Mouse (Mus musculus): ENCODE measurements at regions not wholly inside any gene's neighbourhood (a gene's known extent, or its start where the extent isn't known, plus 50 kb on each side); places are given as distances from the start of the nearest gene placed in this dataset.

- H3K36me3 ChIP-seq (replicated peaks in 1 of 2; ENCODE audit: control insufficient read depth in 1 of 2, insufficient read depth in 1 of 2, low read length in 1 of 2), result no peaks in the 10 kb centered on the region
- dilution Hi-C loops (cut with MboI; ENCODE audit: extremely low pct_ligation_motif_present, extremely low pct_unique_long_range_greater_than_20kb, low sequenced_read_pairs) (no loop called here), in situ Hi-C loops (cut with MboI; ENCODE audit: low pct_ligation_motif_present, low pct_unique_long_range_greater_than_20kb, low sequenced_read_pairs) (no loop called here)
- DNase-seq (ENCODE audit: extremely low read depth), result no peak
- H3K27me3 ChIP-seq (replicated peaks), result no peaks in the 10 kb centered on the region
- peaks cover 72% of the 10 kb centered on the region for H3K9me3 ChIP-seq (replicated peaks; ENCODE audit: low read length)
- H3K4me1 ChIP-seq (ENCODE audit: control insufficient read depth in 1 of 2, insufficient read depth in 2 of 2), result no peaks in the 10 kb centered on the region
- H3K27ac ChIP-seq (ENCODE audit: insufficient read depth, low read depth), result no peak overlapping the region
- no peak for TF ChIP-seq POLR2A (IDR thresholded peaks at IDR 0.05; ENCODE audit: low read depth, low read length)
- no peak overlapping the region for H3K4me3 ChIP-seq (replicated peaks in 1 of 3; ENCODE audit: low read depth in 2 of 3, low read length in 2 of 3, poor library complexity in 1 of 3)
- no peaks in the 10 kb centered on the region for H3K79me2 ChIP-seq (replicated peaks; ENCODE audit: control insufficient read depth, extremely low read depth, insufficient read depth, poor library complexity, severe bottlenecking)
- H3K4me2 ChIP-seq (ENCODE audit: insufficient read depth, low read depth, poor library complexity, severe bottlenecking), result no peak overlapping the region
- H3K9ac ChIP-seq (ENCODE audit: insufficient read depth, low read depth), result no peak overlapping the region
These were observed 120.8 kb downstream of the Sox11 start for GRCm38 (mm10) chr12:27221541-27221940.

DNA sequence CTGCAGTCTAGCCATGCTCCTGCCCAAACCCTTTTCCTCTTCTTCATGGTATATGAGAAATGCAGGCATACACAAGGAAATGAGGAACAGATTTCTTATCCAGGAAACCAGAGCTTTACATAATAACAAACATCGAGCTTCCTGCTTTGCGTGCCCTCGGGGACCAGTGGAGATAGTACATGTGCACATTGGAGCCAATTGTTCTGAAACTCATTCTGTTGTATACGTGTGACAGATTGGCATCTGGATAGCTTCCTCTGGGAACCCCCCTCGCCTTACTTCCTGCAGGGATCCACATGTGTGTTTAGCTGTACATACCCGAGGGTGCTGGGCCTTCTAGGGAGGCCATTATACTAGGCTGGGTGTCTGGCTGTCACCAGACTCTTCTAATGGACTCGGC, 141.2 kb downstream of the Sox11 start:
- peaks cover 56% of the 10 kb centered on the region for H3K9me3 ChIP-seq (replicated peaks; ENCODE audit: low read length)

DNA sequence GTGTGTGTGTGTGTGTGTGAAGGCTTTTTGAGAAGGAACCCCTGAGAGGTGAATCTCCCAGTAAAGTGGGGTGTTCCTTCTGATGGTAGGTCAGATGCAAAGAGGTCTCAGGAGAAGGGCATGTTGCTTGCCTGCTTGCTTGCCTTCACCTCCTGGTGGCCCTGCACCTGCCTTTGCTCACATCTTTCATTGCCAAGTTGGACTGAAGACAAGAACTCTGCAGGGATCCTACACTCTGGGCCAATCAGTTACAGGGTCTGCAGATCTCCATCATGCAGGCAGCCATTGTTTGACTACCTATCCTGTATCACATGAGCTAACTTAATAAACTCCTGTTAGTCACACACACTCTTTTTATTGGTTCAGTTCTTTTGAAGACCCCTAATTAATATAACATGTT, 148.4 kb downstream of the Sox11 start:
- dilution Hi-C loops (cut with MboI; ENCODE audit: extremely low pct_ligation_motif_present, extremely low pct_unique_long_range_greater_than_20kb, low sequenced_read_pairs) (no loop called here), in situ Hi-C loops (cut with MboI; ENCODE audit: low pct_ligation_motif_present, low pct_unique_long_range_greater_than_20kb, low sequenced_read_pairs) (no loop called here)
- TF ChIP-seq NELFE (IDR thresholded peaks at IDR 0.05; ENCODE audit: low read depth, low read length) (no peak), MYC (IDR thresholded peaks at IDR 0.05; ENCODE audit: low read depth, low read length) (no peak), TBP (conservative IDR thresholded peaks at IDR 0.05; ENCODE audit: low read depth, low read length) (no peak), JUN (IDR thresholded peaks at IDR 0.05; ENCODE audit: insufficient read depth, low read depth, low read length) (no peak), USF1 (IDR thresholded peaks at IDR 0.05; ENCODE audit: low read depth, low read length) (no peak), EP300 (IDR thresholded peaks at IDR 0.05; ENCODE audit: low read length) (no peak), ZC3H11A (IDR thresholded peaks at IDR 0.05; ENCODE audit: low read depth, low read length) (no peak), MAZ (IDR thresholded peaks at IDR 0.05; ENCODE audit: low read depth, low read length) (no peak), POLR2A (IDR thresholded peaks at IDR 0.05; ENCODE audit: low read depth, low read length) (no peak), UBTF (IDR thresholded peaks at IDR 0.05; ENCODE audit: low read depth, low read length) (no peak), NRF1 (IDR thresholded peaks at IDR 0.05; ENCODE audit: low read depth, low read length) (no peak), MAFK (IDR thresholded peaks at IDR 0.05; ENCODE audit: insufficient replicate concordance, low read length) (no peak), BHLHE40 (IDR thresholded peaks at IDR 0.05; ENCODE audit: low read depth, low read length) (no peak), JUND (conservative IDR thresholded peaks at IDR 0.05; ENCODE audit: low read depth, low read length) (no peak), ZNF384 (IDR thresholded peaks at IDR 0.05; ENCODE audit: low read depth, low read length) (no peak)

More for the DNA sequence above, 141.2 kb downstream of the Sox11 start:
- no peaks in the 10 kb centered on the region for H3K27me3 ChIP-seq (replicated peaks)
- no peaks in the 10 kb centered on the region for H3K4me1 ChIP-seq (ENCODE audit: control insufficient read depth in 1 of 2, insufficient read depth in 2 of 2)
- no peak overlapping the region for H3K4me3 ChIP-seq (replicated peaks in 1 of 3; ENCODE audit: low read depth in 2 of 3, low read length in 2 of 3, poor library complexity in 1 of 3)
- in situ Hi-C loops (cut with MboI; ENCODE audit: low pct_ligation_motif_present, low pct_unique_long_range_greater_than_20kb, low sequenced_read_pairs), result no loop called here
- H3K4me2 ChIP-seq (ENCODE audit: insufficient read depth, low read depth, poor library complexity, severe bottlenecking), result no peak overlapping the region
- no peak for TF ChIP-seq MEF2A (IDR thresholded peaks at IDR 0.05; ENCODE audit: borderline replicate concordance, low read depth, low read length)
- TF ChIP-seq GABPA (IDR thresholded peaks at IDR 0.05; ENCODE audit: insufficient replicate concordance, low read depth, low read length), result no peak
- TF ChIP-seq JUND (conservative IDR thresholded peaks at IDR 0.05; ENCODE audit: low read depth, low read length), result no peak
- TF ChIP-seq NELFE (IDR thresholded peaks at IDR 0.05; ENCODE audit: low read depth, low read length), result no peak
- DNase-seq (ENCODE audit: extremely low read depth), result no peak
- no peaks in the 10 kb centered on the region for H3K36me3 ChIP-seq (replicated peaks in 1 of 2; ENCODE audit: control insufficient read depth in 1 of 2, insufficient read depth in 1 of 2, low read length in 1 of 2)
- no peaks in the 10 kb centered on the region for H3K79me2 ChIP-seq (replicated peaks; ENCODE audit: control insufficient read depth, extremely low read depth, insufficient read depth, poor library complexity, severe bottlenecking)
- H3K27ac ChIP-seq (ENCODE audit: insufficient read depth, low read depth), result no peak overlapping the region
- dilution Hi-C loops (cut with MboI; ENCODE audit: extremely low pct_ligation_motif_present, extremely low pct_unique_long_range_greater_than_20kb, low sequenced_read_pairs), result no loop called here
- no peak overlapping the region for H3K9ac ChIP-seq (ENCODE audit: insufficient read depth, low read depth)

More for the DNA sequence above, 148.4 kb downstream of the Sox11 start:
- Histone ChIP-seq H3K79me2 (replicated peaks; ENCODE audit: control insufficient read depth, extremely low read depth, insufficient read depth, poor library complexity, severe bottlenecking) (no peaks in the 10 kb centered on the region), H3K4me1 (ENCODE audit: control insufficient read depth in 1 of 2, insufficient read depth in 2 of 2) (no peaks in the 10 kb centered on the region), H3K27me3 (replicated peaks) (no peaks in the 10 kb centered on the region), H3K9me3 (replicated peaks; ENCODE audit: low read length) (peaks cover 62% of the 10 kb centered on the region), H3K4me2 (ENCODE audit: insufficient read depth, low read depth, poor library complexity, severe bottlenecking) (no peak overlapping the region), H3K36me3 (replicated peaks in 1 of 2; ENCODE audit: control insufficient read depth in 1 of 2, insufficient read depth in 1 of 2, low read length in 1 of 2) (no peaks in the 10 kb centered on the region), H3K27ac (ENCODE audit: insufficient read depth, low read depth) (no peak overlapping the region), H3K9ac (ENCODE audit: insufficient read depth, low read depth) (no peak overlapping the region), H3K4me3 (replicated peaks in 1 of 3; ENCODE audit: low read depth in 2 of 3, low read length in 2 of 3, poor library complexity in 1 of 3) (no peak overlapping the region)
- DNase-seq (ENCODE audit: extremely low read depth), result no peak
